Mouse (Mus musculus): Measurements from ENCODE around the gene Trank1. TPM values are rescaled to one million over a fixed set of nuclear protein-coding genes. Genes with fewer than 3 reads are reported as not detected.
A peak's percentile ranks its signal among the peaks of the same experiment; 100 is the strongest.

Trank1 gene
- polyA plus RNA-seq, 1 experiment from 2014 or later, result 17.8 TPM

GRCm38 (mm10) chr9:111351641-111352040 lies 40.1 kb downstream of the Trank1 start:
- Histone ChIP-seq H3K9ac (replicated peaks; ENCODE audit: low read depth, low read length) (no peak overlapping the region), H3K4me3 (ENCODE audit: low read depth, low read length) (no peak overlapping the region), H3K27me3 (ENCODE audit: control insufficient read depth, insufficient read depth, low read length) (no peaks in the 10 kb centered on the region), H3K36me3 (ENCODE audit: control insufficient read depth, insufficient read depth, low read length) (no peaks in the 10 kb centered on the region), H3K27ac (ENCODE audit: low read depth, low read length) (no peak overlapping the region), H3K4me1 (ENCODE audit: control insufficient read depth, insufficient read depth, low read length) (no peaks in the 10 kb centered on the region), H3K4me2 (ENCODE audit: low read depth, low read length) (no peak overlapping the region), H3K9me3 (ENCODE audit: control insufficient read depth, low read length) (no peaks in the 10 kb centered on the region)
- ATAC-seq (ENCODE audit: low read depth), result peak; percentile 61; the same call in 1 of the 2 replicates
- 25% methylated on average over 1 of the region's 1 CpGs for WGBS

GRCm38 (mm10) chr9:111352646-111353045 lies 41.1 kb downstream of the Trank1 start:
- Histone ChIP-seq H3K27me3 (ENCODE audit: control insufficient read depth, insufficient read depth, low read length) (no peaks in the 10 kb centered on the region), H3K9me3 (ENCODE audit: control insufficient read depth, low read length) (no peaks in the 10 kb centered on the region), H3K27ac (ENCODE audit: low read depth, low read length) (no peak overlapping the region), H3K4me1 (ENCODE audit: control insufficient read depth, insufficient read depth, low read length) (no peaks in the 10 kb centered on the region), H3K4me3 (ENCODE audit: low read depth, low read length) (no peak overlapping the region), H3K36me3 (ENCODE audit: control insufficient read depth, insufficient read depth, low read length) (no peaks in the 10 kb centered on the region), H3K9ac (replicated peaks; ENCODE audit: low read depth, low read length) (no peak overlapping the region), H3K4me2 (ENCODE audit: low read depth, low read length) (no peak overlapping the region)
- no peak for ATAC-seq (ENCODE audit: low read depth)
- WGBS, result 85% methylated on average over 3 of the region's 3 CpGs

- ATAC-seq (ENCODE audit: low read depth), result no peak
- no peaks in the 10 kb centered on the region for H3K4me1 ChIP-seq (ENCODE audit: control insufficient read depth, insufficient read depth, low read length)
- WGBS, result 55% methylated on average over 4 of the region's 4 CpGs
- H3K9me3 ChIP-seq (ENCODE audit: control insufficient read depth, low read length), result no peaks in the 10 kb centered on the region
- no peak overlapping the region for H3K4me2 ChIP-seq (ENCODE audit: low read depth, low read length)
- no peaks in the 10 kb centered on the region for H3K36me3 ChIP-seq (ENCODE audit: control insufficient read depth, insufficient read depth, low read length)
- H3K4me3 ChIP-seq (ENCODE audit: low read depth, low read length), result no peak overlapping the region
- no peak overlapping the region for H3K9ac ChIP-seq (replicated peaks; ENCODE audit: low read depth, low read length)
- H3K27me3 ChIP-seq (ENCODE audit: control insufficient read depth, insufficient read depth, low read length), result no peaks in the 10 kb centered on the region
- H3K27ac ChIP-seq (ENCODE audit: low read depth, low read length), result no peak overlapping the region
These were observed 43.5 kb downstream of the Trank1 start for GRCm38 (mm10) chr9:111355041-111355440.

GRCm38 (mm10) chr9:111356386-111356785 lies 44.8 kb downstream of the Trank1 start:
- Histone ChIP-seq H3K4me2 (ENCODE audit: low read depth, low read length) (no peak overlapping the region), H3K9me3 (ENCODE audit: control insufficient read depth, low read length) (no peaks in the 10 kb centered on the region), H3K4me1 (ENCODE audit: control insufficient read depth, insufficient read depth, low read length) (no peaks in the 10 kb centered on the region), H3K36me3 (ENCODE audit: control insufficient read depth, insufficient read depth, low read length) (no peaks in the 10 kb centered on the region), H3K27me3 (ENCODE audit: control insufficient read depth, insufficient read depth, low read length) (no peaks in the 10 kb centered on the region), H3K27ac (ENCODE audit: low read depth, low read length) (no peak overlapping the region), H3K9ac (replicated peaks; ENCODE audit: low read depth, low read length) (no peak overlapping the region), H3K4me3 (ENCODE audit: low read depth, low read length) (no peak overlapping the region)
- WGBS, result 15% methylated on average over 3 of the region's 3 CpGs
- ATAC-seq (ENCODE audit: low read depth), result peak; percentile 70; the same call in 1 of the 2 replicates

- Histone ChIP-seq H3K4me2 (ENCODE audit: low read depth, low read length) (no peak overlapping the region), H3K9ac (replicated peaks; ENCODE audit: low read depth, low read length) (no peak overlapping the region), H3K4me3 (ENCODE audit: low read depth, low read length) (no peak overlapping the region), H3K4me1 (ENCODE audit: control insufficient read depth, insufficient read depth, low read length) (no peaks in the 10 kb centered on the region), H3K36me3 (ENCODE audit: control insufficient read depth, insufficient read depth, low read length) (no peaks in the 10 kb centered on the region), H3K27ac (ENCODE audit: low read depth, low read length) (no peak overlapping the region), H3K27me3 (ENCODE audit: control insufficient read depth, insufficient read depth, low read length) (no peaks in the 10 kb centered on the region), H3K9me3 (ENCODE audit: control insufficient read depth, low read length) (no peaks in the 10 kb centered on the region)
- no peak for ATAC-seq (ENCODE audit: low read depth)
- WGBS, result 74% methylated on average over 7 of the region's 7 CpGs
These were observed 52.1 kb downstream of the Trank1 start for GRCm38 (mm10) chr9:111363656-111364055.

GRCm38 (mm10) chr9:111367713-111368112 lies 56.2 kb downstream of the Trank1 start:
- H3K4me1 ChIP-seq (ENCODE audit: control insufficient read depth, insufficient read depth, low read length), result no peaks in the 10 kb centered on the region
- no peaks in the 10 kb centered on the region for H3K27me3 ChIP-seq (ENCODE audit: control insufficient read depth, insufficient read depth, low read length)
- H3K27ac ChIP-seq (ENCODE audit: low read depth, low read length), result no peak overlapping the region
- H3K9me3 ChIP-seq (ENCODE audit: control insufficient read depth, low read length), result no peaks in the 10 kb centered on the region
- no peak for ATAC-seq (ENCODE audit: low read depth)
- no peak overlapping the region for H3K4me2 ChIP-seq (ENCODE audit: low read depth, low read length)
- WGBS, result 61% methylated on average over 2 of the region's 2 CpGs
- H3K9ac ChIP-seq (replicated peaks; ENCODE audit: low read depth, low read length), result no peak overlapping the region
- H3K36me3 ChIP-seq (ENCODE audit: control insufficient read depth, insufficient read depth, low read length), result no peaks in the 10 kb centered on the region
- H3K4me3 ChIP-seq (ENCODE audit: low read depth, low read length), result no peak overlapping the region

- Histone ChIP-seq H3K27me3 (ENCODE audit: control insufficient read depth, insufficient read depth, low read length) (no peaks in the 10 kb centered on the region), H3K4me2 (ENCODE audit: low read depth, low read length) (no peak overlapping the region), H3K9ac (replicated peaks; ENCODE audit: low read depth, low read length) (no peak overlapping the region), H3K9me3 (ENCODE audit: control insufficient read depth, low read length) (no peaks in the 10 kb centered on the region), H3K4me1 (ENCODE audit: control insufficient read depth, insufficient read depth, low read length) (no peaks in the 10 kb centered on the region), H3K4me3 (ENCODE audit: low read depth, low read length) (no peak overlapping the region), H3K27ac (ENCODE audit: low read depth, low read length) (no peak overlapping the region), H3K36me3 (ENCODE audit: control insufficient read depth, insufficient read depth, low read length) (no peaks in the 10 kb centered on the region)
- WGBS, result 91% methylated on average over 3 of the region's 3 CpGs
- ATAC-seq (ENCODE audit: low read depth), result no peak
These were observed 60.5 kb downstream of the Trank1 start for GRCm38 (mm10) chr9:111372079-111372478.

- Histone ChIP-seq H3K4me2 (ENCODE audit: low read depth, low read length) (no peak overlapping the region), H3K4me1 (ENCODE audit: control insufficient read depth, insufficient read depth, low read length) (no peaks in the 10 kb centered on the region), H3K9ac (replicated peaks; ENCODE audit: low read depth, low read length) (no peak overlapping the region), H3K36me3 (ENCODE audit: control insufficient read depth, insufficient read depth, low read length) (no peaks in the 10 kb centered on the region), H3K27ac (ENCODE audit: low read depth, low read length) (no peak overlapping the region), H3K27me3 (ENCODE audit: control insufficient read depth, insufficient read depth, low read length) (no peaks in the 10 kb centered on the region), H3K9me3 (ENCODE audit: control insufficient read depth, low read length) (no peaks in the 10 kb centered on the region), H3K4me3 (ENCODE audit: low read depth, low read length) (no peak overlapping the region)
- WGBS, result 85% methylated on average over 6 of the region's 6 CpGs
- ATAC-seq (ENCODE audit: low read depth), result no peak
These were observed 66.3 kb downstream of the Trank1 start for GRCm38 (mm10) chr9:111377868-111378267.

GRCm38 (mm10) chr9:111381056-111382025 lies 69.8 kb downstream of the Trank1 start:
- Histone ChIP-seq H3K4me3 (ENCODE audit: low read depth, low read length) (no peak overlapping the region), H3K36me3 (ENCODE audit: control insufficient read depth, insufficient read depth, low read length) (no peaks in the 10 kb centered on the region), H3K27me3 (ENCODE audit: control insufficient read depth, insufficient read depth, low read length) (no peaks in the 10 kb centered on the region), H3K4me1 (ENCODE audit: control insufficient read depth, insufficient read depth, low read length) (0 out of 2 replicates have a peak, but pooled peaks cover 2% of the 10 kb centered on the region), H3K27ac (ENCODE audit: low read depth, low read length) (no peak overlapping the region), H3K9ac (replicated peaks; ENCODE audit: low read depth, low read length) (no peak overlapping the region), H3K4me2 (ENCODE audit: low read depth, low read length) (no peak overlapping the region), H3K9me3 (ENCODE audit: control insufficient read depth, low read length) (no peaks in the 10 kb centered on the region)
- 87% methylated on average over 9 of the region's 9 CpGs for WGBS
- no peak for ATAC-seq (ENCODE audit: low read depth)

All from neural tube, embryonic 14.5 days (tissue).